ENCODE assay signal across 8 mouse cellular contexts in the genomic region with DNA sequence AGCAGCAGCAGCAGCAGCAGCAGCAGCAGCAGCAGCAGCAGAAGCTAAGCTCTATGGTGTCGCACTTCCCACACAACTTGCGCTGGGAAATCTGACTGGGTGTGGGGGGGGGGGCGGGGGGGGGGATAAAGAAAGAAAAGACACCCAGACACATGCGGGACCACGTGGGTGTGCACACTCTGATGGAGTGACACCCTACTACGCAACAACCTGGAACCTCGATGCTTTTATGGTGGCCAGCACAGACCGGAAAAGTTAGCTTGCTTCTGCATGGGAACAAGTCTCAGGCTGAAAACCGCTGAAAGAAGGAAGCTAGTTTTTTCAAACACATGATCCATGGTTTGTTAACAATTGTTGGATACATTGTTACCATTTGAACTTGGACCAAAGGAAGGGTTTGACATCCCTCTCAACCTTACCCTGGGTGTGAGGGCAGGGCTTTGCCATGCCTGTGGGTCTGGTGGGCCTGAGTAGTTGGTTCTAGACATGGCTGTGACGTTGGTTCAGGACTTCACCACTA. TPM values are rescaled to one million over a fixed set of nuclear protein-coding genes. Genes with fewer than 3 reads are reported as not detected.
DNase-seq lines count a peak whose midpoint lies in the region; ATAC-seq and TF ChIP-seq lines count a peak whose summit lies in the region.
"Had no signal": no experiment of that assay in that cellular context is flagged by ENCODE, and none has a peak within 500 bp of the region (broad histone marks: within the 10 kb centered on the region; RNA-seq: fewer than 3 reads in every experiment).

No protein-coding gene starts in this region.

- WGBS in kidney, postnatal 0 days, result 39% methylated on average over 9 of the region's 10 CpGs
- WGBS in limb, embryonic 12.5 days, result 68% methylated on average over 9 of the region's 10 CpGs

- H3K4me1 ChIP-seq in kidney, postnatal 0 days (replicated peaks; ENCODE audit: insufficient read depth, low read length), result no peaks in the 10 kb centered on the region
- peaks cover 37% of the 10 kb centered on the region for H3K4me1 ChIP-seq in E14TG2a.4 (replicated peaks; ENCODE audit: low read depth, low read length)
- peaks cover 14% of the 10 kb centered on the region for H3K4me1 ChIP-seq in limb, embryonic 12.5 days (replicated peaks)

- no peak for DNase-seq in kidney, postnatal 0 days (ENCODE audit: low spot score)
- DNase-seq in kidney, postnatal 14 days, result no peak
- peak; percentile 91 for DNase-seq in 3T3-L1 (ENCODE audit: low read depth, low spot score)
- no peak for DNase-seq in cerebellum, adult 18-20 months
- no peak for DNase-seq in urinary bladder, adult 2 months (ENCODE audit: low spot score)

- no peak for ATAC-seq in kidney, postnatal 0 days (replicated peaks; ENCODE audit: low FRiP score, low read depth)
- ATAC-seq in limb, embryonic 12.5 days (ENCODE audit: insufficient number of reproducible peaks, insufficient read depth, low FRiP score, low TSS enrichment, low read depth), result no peak
- ATAC-seq: Patski had no signal

- no peak overlapping the region for H3K9ac ChIP-seq in kidney, postnatal 0 days (ENCODE audit: low read depth, low read length)
- H3K9ac ChIP-seq in limb, embryonic 12.5 days (replicated peaks), result no peak overlapping the region

- peak overlapping the region; percentile 44 for H3K4me2 ChIP-seq in kidney, postnatal 0 days (ENCODE audit: low read length)
- H3K4me2 ChIP-seq in limb, embryonic 12.5 days, result peak overlapping the region; percentile 44

- H3K27me3 ChIP-seq in kidney, postnatal 0 days (ENCODE audit: insufficient read depth, low read length), result no peaks in the 10 kb centered on the region
- peaks cover 26% of the 10 kb centered on the region for H3K27me3 ChIP-seq in E14TG2a.4 (ENCODE audit: insufficient read depth, low read length)
- no peaks in the 10 kb centered on the region for H3K27me3 ChIP-seq in limb, embryonic 12.5 days

- no peak overlapping the region for H3K27ac ChIP-seq in kidney, postnatal 0 days
- no peak overlapping the region for H3K27ac ChIP-seq in limb, embryonic 12.5 days

- TF ChIP-seq CTCF in kidney, postnatal 0 days (IDR thresholded peaks at IDR 0.05; ENCODE audit: low read depth), result no peak
- TF ChIP-seq CTCF in E14TG2a.4 (conservative IDR thresholded peaks at IDR 0.05; ENCODE audit: low read length), result no peak

- H3K36me3 ChIP-seq in kidney, postnatal 0 days (ENCODE audit: insufficient read depth, low read length), result no peaks in the 10 kb centered on the region
- no peaks in the 10 kb centered on the region for H3K36me3 ChIP-seq in E14TG2a.4 (ENCODE audit: insufficient read depth, low read length)
- H3K36me3 ChIP-seq in limb, embryonic 12.5 days, result no peaks in the 10 kb centered on the region

- no peak overlapping the region for H3K4me3 ChIP-seq in kidney, postnatal 0 days (replicated peaks; ENCODE audit: low read depth, low read length)
- H3K4me3 ChIP-seq in E14TG2a.4 (replicated peaks; ENCODE audit: low read length), result 0 out of 2 replicates have a peak overlapping the region, but pooled peaks have one; percentile 35
- H3K4me3 ChIP-seq in limb, embryonic 12.5 days (replicated peaks), result 0 out of 2 replicates have a peak overlapping the region, but pooled peaks have one; percentile 12

- H3K9me3 ChIP-seq in kidney, postnatal 0 days (replicated peaks; ENCODE audit: low read length), result no peaks in the 10 kb centered on the region
- no peaks in the 10 kb centered on the region for H3K9me3 ChIP-seq in E14TG2a.4 (ENCODE audit: low read length)
- H3K9me3 ChIP-seq in limb, embryonic 12.5 days, result no peaks in the 10 kb centered on the region

RNA-seq across cellular contexts. Expression of a gene that starts 17.4 kb away (rescaled TPM):
- polyA plus RNA-seq in kidney, postnatal 0 days (2015; fragmentation: Nextera tagmentation; extraction: Ambion mirVana), result 111 and 120 TPM in 2 replicates
- 231 and 234 TPM in 2 replicates for polyA plus RNA-seq in limb, embryonic 12.5 days (2016; fragmentation: Nextera tagmentation; extraction: Ambion mirVana)
- 35.9 and 43.5 TPM in 2 replicates for polyA plus RNA-seq in urinary bladder, adult 2 months (2012; rRNA removed)
